Mouse (Mus musculus) lung, adult 2 months (tissue): ENCODE results near the gene Fam111a.

Experiments
- CTCF ChIP-seq: fragments of 200-500 bp; IDR thresholded peaks from 2 replicates; pipeline ENCODE4 v1.5.1; 2011; ENCODE audit warnings: mild to moderate bottlenecking, low read length, control low read depth; ENCODE audit not compliant: insufficient read depth
- POLR2A ChIP-seq: fragments of 200-500 bp; IDR thresholded peaks from 2 replicates; pipeline ENCODE4 v1.6.1; 2011; ENCODE audit warnings: low read depth, mild to moderate bottlenecking, control low read depth, low read length, borderline replicate concordance; ENCODE audit errors: extremely low read depth

GRCm38 (mm10) chr19:12500881-12501311 lies 44.6 kb upstream of the Fam111a start:
- TF ChIP-seq CTCF (no peak), POLR2A (no peak)
